Mouse (Mus musculus) embryonic facial prominence, embryonic 12.5 days (tissue): Measurements from ENCODE around the gene Pik3cb. TPM values are rescaled to one million over a fixed set of nuclear protein-coding genes. Genes with fewer than 3 reads are reported as not detected.

ENCODE experiments used
- ATAC-seq: fragments of 200-750 bp; cut with Nextera tagmentation; 2 replicates; pipeline ENCODE4 v1.8.0; 2017; ENCODE audit not compliant: insufficient number of reproducible peaks, insufficient read depth, low FRiP score, low TSS enrichment
- H3K27ac ChIP-seq: fragments of 300-500 bp; sonication (generic); 2 replicates; pipeline ENCODE4 v1.5.1; 2016; ENCODE audit warnings: mild to moderate bottlenecking
- H3K27me3 ChIP-seq: fragments of 300-500 bp; sonication (generic); 2 replicates; pipeline ENCODE4 v1.6.1; 2016; ENCODE audit warnings: mild to moderate bottlenecking, moderate library complexity
- H3K36me3 ChIP-seq: fragments of 300-500 bp; sonication (generic); 2 replicates; pipeline ENCODE4 v1.6.1; 2016; ENCODE audit warnings: mild to moderate bottlenecking
- H3K4me1 ChIP-seq: fragments of 300-500 bp; sonication (generic); 2 replicates; pipeline ENCODE4 v1.6.1; 2016
- H3K4me2 ChIP-seq: fragments of 300-500 bp; sonication (generic); replicated peaks from 2 replicates; pipeline ENCODE4 v1.6.1; 2016; ENCODE audit warnings: mild to moderate bottlenecking, moderate library complexity
- H3K4me3 ChIP-seq: fragments of 300-500 bp; sonication (generic); 2 replicates; pipeline ENCODE4 v1.5.1; 2016; ENCODE audit warnings: mild to moderate bottlenecking
- H3K9ac ChIP-seq: fragments of 300-500 bp; sonication (generic); 2 replicates; pipeline ENCODE4 v1.6.1; 2016; ENCODE audit warnings: mild to moderate bottlenecking, moderate library complexity
- H3K9me3 ChIP-seq: fragments of 300-500 bp; sonication (generic); 2 replicates; pipeline ENCODE4 v1.6.1; 2016; ENCODE audit warnings: mild to moderate bottlenecking, moderate library complexity
- WGBS: fragments of 180-500 bp; shearing (Covaris S2); methylation state at CpG from one replicate; pipeline ENCODE4 v1.1.7; 2016; 5-methylcytosine and 5-hydroxymethylcytosine counted together
- polyA plus RNA-seq: library from polyadenylated mRNA; unstranded; fragments of >200 nt; fragmentation: Nextera tagmentation; extraction: Ambion mirVana; gene quantifications from 2 replicates; pipeline ENCODE4 v1.2.1, GENCODE M21; 2016

Gene Pik3cb
- polyA plus RNA-seq, 1 experiment from 2014 or later: 2.5 TPM

DNA sequence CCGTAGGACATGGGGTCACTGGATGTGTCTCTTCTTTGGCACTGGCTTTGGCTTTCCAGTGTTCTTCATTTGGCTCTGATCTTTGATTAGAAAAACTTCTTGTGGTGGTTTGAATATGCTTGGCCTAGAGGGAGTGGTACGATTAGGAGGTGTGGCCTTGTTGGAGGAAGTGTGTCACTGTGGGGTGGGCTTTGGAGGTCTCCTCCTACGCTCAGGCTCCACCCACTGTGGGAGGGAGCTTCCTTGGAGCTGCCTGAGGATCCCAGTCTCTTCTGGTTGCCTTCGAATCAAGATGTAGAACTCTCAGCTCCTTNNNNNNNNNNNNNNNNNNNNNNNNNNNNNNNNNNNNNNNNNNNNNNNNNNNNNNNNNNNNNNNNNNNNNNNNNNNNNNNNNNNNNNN is 118.7 kb downstream of the Pik3cb start:
- no peak overlapping the region for H3K27ac ChIP-seq
- no peak overlapping the region for H3K4me2 ChIP-seq
- WGBS: 80% methylated on average over 4 of the region's 4 CpGs
- no peaks in the 10 kb centered on the region for H3K27me3 ChIP-seq
- ATAC-seq: no peak
- H3K36me3 ChIP-seq: no peaks in the 10 kb centered on the region
- H3K9me3 ChIP-seq: no peaks in the 10 kb centered on the region
- H3K9ac ChIP-seq: no peak overlapping the region
- H3K4me3 ChIP-seq: no peak overlapping the region
- H3K4me1 ChIP-seq: no peaks in the 10 kb centered on the region

DNA sequence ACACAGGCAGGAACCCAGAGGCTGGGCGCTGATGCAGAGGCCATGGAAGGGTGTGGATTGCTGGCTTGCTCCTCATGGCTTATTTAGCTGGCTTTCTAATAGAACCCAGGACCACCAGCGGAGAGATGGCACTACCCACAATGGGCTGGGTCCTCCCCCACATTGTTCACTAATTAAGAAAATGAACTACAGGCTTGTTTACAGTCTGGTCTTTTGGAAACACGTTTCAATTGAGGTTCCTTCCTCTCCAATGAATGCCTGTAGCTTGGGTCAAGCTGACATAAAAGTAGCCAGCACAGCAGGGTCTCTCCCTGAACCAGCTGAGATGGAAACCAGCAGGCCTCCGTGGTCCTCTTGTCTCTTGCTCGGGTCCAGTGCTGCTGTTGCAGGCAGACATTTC is 119.3 kb downstream of the Pik3cb start:
- Histone ChIP-seq H3K9ac (no peak overlapping the region), H3K9me3 (no peaks in the 10 kb centered on the region), H3K27me3 (no peaks in the 10 kb centered on the region), H3K4me2 (no peak overlapping the region), H3K36me3 (no peaks in the 10 kb centered on the region), H3K4me3 (no peak overlapping the region), H3K27ac (no peak overlapping the region), H3K4me1 (no peaks in the 10 kb centered on the region)
- WGBS: 38% methylated on average over 5 of the region's 5 CpGs
- ATAC-seq: no peak

DNA sequence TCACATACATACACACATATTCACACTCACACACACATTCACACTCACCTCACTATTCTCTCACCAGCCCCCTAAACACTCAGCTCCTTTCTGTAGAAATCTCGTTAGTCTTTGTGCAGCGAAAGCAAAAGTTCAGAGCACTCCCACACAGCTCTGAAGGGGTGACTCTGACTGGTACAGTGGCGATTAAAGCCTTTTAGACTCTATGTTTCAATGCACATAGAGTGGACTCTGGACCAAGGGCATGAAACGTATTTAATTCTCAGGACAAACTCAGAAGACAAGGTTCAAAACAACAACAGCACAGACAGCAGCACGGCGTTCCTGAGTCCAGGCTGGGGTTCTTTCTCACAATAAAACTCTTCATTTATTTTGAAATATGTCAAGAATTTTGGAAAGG is 122.7 kb downstream of the Pik3cb start:
- Histone ChIP-seq H3K4me1 (no peaks in the 10 kb centered on the region), H3K9ac (no peak overlapping the region), H3K27ac (no peak overlapping the region), H3K4me3 (no peak overlapping the region), H3K4me2 (no peak overlapping the region), H3K36me3 (no peaks in the 10 kb centered on the region), H3K9me3 (no peaks in the 10 kb centered on the region), H3K27me3 (no peaks in the 10 kb centered on the region)
- ATAC-seq: no peak
- 85% methylated on average over 6 of the region's 6 CpGs for WGBS

DNA sequence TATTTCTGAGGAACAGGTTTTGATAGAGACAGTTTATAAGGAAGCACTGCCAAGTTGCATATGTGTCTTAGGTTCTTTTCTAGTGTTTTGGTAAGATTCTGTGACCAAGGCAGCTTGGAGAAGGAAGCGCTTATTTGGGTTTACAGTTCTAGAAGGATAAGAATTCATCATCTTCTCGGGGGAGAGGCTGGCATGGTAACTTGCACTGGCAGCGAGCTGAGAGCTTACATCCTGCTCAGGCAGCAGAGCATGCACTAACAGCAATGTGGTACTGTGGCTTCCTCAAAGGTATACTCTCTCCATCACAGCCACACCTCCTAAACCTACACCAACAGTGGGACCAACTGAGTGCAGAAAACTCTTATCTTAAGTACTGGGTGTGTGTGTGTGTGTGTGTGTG is 123.7 kb downstream of the Pik3cb start:
- no peak for ATAC-seq

DNA sequence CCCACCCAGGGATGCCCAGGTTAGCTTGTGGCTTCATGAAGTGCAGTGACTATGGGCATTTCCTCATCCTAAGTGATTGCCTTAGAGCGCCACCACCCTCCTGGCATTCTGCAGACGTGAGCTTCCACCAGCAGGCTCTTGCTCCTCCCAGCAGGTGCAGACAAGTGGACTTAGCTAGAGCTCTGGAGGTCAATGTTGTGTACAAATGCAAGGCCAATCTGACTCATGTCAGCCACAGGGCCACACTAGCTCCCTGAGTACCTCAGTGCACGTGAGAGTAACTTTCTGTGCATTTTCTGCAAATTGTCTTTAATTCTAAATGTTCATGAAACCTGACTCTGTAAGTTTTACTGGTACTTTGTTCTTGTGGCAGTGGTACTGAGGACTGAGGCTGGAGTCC is 124.1 kb downstream of the Pik3cb start:
- Histone ChIP-seq H3K27me3 (no peaks in the 10 kb centered on the region), H3K27ac (no peak overlapping the region), H3K4me1 (no peaks in the 10 kb centered on the region), H3K4me3 (no peak overlapping the region), H3K4me2 (no peak overlapping the region), H3K36me3 (no peaks in the 10 kb centered on the region), H3K9ac (no peak overlapping the region), H3K9me3 (no peaks in the 10 kb centered on the region)
- no peak for ATAC-seq
- 63% methylated on average over 3 of the region's 3 CpGs for WGBS

More for the DNA sequence above, 123.7 kb downstream of the Pik3cb start:
- no peak overlapping the region for H3K4me3 ChIP-seq
- H3K36me3 ChIP-seq: no peaks in the 10 kb centered on the region
- no peaks in the 10 kb centered on the region for H3K4me1 ChIP-seq
- H3K4me2 ChIP-seq: no peak overlapping the region
- H3K9ac ChIP-seq: no peak overlapping the region
- H3K27me3 ChIP-seq: no peaks in the 10 kb centered on the region
- no peak overlapping the region for H3K27ac ChIP-seq
- WGBS: 77% methylated on average over 3 of the region's 3 CpGs
- H3K9me3 ChIP-seq: no peaks in the 10 kb centered on the region

DNA sequence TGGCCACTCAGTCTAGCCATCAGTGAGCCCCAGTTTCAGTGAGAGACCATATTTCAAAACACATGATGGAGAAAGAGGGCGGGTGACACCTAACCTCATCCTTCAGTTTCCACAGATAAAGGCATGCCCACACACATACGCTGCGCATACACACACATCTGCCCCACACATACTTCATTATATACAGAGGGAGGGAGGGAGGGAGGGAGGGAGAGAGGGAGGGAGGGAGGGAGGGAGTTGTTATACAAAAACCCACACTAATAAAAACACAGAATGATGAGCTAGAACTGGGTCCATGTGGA is 130.6 kb downstream of the Pik3cb start:
- Histone ChIP-seq H3K9ac (no peak overlapping the region), H3K36me3 (0 out of 2 replicates have a peak, but pooled peaks cover 4% of the 10 kb centered on the region), H3K9me3 (no peaks in the 10 kb centered on the region), H3K4me2 (no peak overlapping the region), H3K4me3 (no peak overlapping the region), H3K27me3 (no peaks in the 10 kb centered on the region), H3K4me1 (no peaks in the 10 kb centered on the region), H3K27ac (no peak overlapping the region)
- WGBS: 90% methylated on average over 3 of the region's 3 CpGs
- ATAC-seq: no peak

DNA sequence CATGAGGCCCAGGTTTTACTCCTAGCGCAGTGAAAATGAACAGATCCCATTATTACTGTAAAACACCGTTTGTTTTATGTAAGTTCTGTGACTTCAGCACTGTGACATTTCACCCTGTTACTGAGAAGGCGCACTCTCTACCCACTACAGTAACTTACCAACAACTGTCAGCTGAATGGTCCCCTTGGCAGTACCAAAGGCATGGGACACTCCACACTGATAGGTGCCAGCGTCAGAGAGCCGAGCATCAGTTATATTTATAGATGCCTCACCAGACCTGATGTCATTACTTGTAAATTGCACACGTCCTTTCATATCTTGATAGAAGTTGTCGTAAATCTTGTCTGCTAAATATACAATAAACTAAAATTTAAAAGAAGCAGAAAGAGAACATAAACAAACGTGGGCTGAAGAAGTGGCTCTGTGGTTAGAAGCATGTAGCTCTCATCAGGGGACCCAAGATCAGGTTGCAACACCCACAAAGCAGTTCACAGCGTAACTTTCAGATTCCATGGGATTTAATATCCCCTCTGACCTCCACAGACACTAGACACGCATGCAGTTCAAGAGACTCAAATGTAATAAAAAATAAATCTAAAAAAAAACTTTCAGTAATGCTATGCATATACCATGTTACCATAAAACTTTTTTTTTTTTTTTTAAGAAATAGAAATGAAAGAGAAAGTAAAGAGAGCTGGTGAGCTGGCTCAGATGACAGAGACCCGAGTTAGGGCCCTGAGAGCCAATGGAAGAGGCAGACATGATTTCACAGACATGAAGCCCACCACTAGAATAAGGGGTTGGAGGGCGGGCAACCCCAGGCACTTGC is 131.1 kb downstream of the Pik3cb start:
- Histone ChIP-seq H3K4me1 (no peaks in the 10 kb centered on the region), H3K9me3 (no peaks in the 10 kb centered on the region), H3K4me2 (no peak overlapping the region), H3K27ac (no peak overlapping the region), H3K9ac (no peak overlapping the region), H3K27me3 (no peaks in the 10 kb centered on the region), H3K4me3 (no peak overlapping the region), H3K36me3 (0 out of 2 replicates have a peak, but pooled peaks cover 4% of the 10 kb centered on the region)
- ATAC-seq: no peak
- 75% methylated on average over 12 of the region's 12 CpGs for WGBS

DNA sequence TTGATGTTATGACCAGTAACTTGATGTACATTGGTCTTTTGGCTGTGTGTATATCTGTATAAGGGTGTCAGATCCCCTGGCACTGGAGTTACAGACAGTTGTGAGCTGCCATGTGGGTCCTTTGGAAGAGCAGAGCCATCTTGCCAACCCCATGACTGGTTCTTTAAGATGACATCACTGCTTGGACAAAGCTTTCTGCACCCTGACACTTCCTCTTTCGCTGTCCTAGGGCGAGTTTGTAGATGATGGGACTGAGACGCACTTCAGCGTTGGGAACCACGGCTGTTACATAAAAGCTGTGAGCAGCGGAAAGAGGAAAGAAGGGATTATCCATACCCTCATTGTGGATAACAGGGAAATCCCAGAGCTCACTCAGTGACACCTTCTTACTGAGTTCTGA is 139.1 kb downstream of the Pik3cb start:
- Histone ChIP-seq H3K4me1 (no peaks in the 10 kb centered on the region), H3K4me3 (no peak overlapping the region), H3K27ac (no peak overlapping the region), H3K36me3 (peaks cover 28% of the 10 kb centered on the region; the same call in 1 of the 2 replicates), H3K9ac (no peak overlapping the region), H3K4me2 (no peak overlapping the region), H3K9me3 (no peaks in the 10 kb centered on the region), H3K27me3 (no peaks in the 10 kb centered on the region)
- 91% methylated on average over 6 of the region's 6 CpGs for WGBS
- no peak for ATAC-seq

DNA sequence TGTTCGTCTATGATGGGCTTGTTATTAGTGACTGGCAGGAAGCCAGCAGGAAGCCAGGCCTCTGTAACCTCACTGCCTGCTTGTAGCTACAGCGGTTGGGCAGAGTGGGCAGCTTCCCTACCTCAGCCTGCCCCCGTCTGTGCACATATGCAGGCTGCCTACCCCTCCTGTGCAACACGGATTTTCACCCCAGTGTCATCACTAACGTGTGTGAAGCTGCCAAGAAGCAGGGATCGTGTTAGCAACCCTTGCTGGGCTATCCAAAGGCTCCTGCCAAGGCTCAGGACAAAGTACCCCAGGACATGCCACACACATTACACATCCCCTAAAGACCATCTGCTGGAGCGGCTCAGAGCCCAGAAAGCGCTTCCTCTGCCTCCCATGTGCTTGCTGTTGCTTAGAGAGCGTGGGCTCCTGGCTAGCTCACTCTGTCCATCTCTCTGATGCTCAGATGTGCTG is 140.5 kb downstream of the Pik3cb start:
- no peak overlapping the region for H3K9ac ChIP-seq
- H3K27ac ChIP-seq: no peak overlapping the region
- no peak overlapping the region for H3K4me3 ChIP-seq
- H3K4me2 ChIP-seq: no peak overlapping the region
- peaks cover 32% of the 10 kb centered on the region for H3K36me3 ChIP-seq
- H3K27me3 ChIP-seq: no peaks in the 10 kb centered on the region
- H3K9me3 ChIP-seq: no peaks in the 10 kb centered on the region
- 78% methylated on average over 9 of the region's 9 CpGs for WGBS
- no peaks in the 10 kb centered on the region for H3K4me1 ChIP-seq
- ATAC-seq: no peak

DNA sequence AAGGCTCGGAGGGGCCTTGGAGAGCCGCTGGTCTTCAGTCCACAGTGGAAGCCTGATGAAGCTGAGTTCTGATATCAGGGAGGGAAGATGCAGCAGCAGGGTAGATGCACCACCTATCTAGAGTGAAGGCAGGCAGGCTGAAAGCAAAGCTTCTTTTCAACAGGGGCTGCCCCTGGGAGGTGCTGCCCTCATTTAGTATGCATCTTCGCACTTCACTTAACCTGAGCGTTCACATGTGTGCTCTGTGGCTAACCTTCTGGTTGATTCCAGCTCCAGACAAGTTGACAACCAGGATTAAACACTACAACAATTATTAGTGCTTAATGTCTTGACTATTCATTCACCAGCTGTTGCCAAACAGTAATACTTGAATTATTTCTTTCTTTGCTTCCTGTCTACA is 146.3 kb downstream of the Pik3cb start:
- H3K27me3 ChIP-seq: no peaks in the 10 kb centered on the region
- ATAC-seq: no peak
- WGBS: 89% methylated on average over 4 of the region's 4 CpGs
- H3K36me3 ChIP-seq: peaks cover 11% of the 10 kb centered on the region
- H3K4me1 ChIP-seq: no peaks in the 10 kb centered on the region
- H3K4me2 ChIP-seq: no peak overlapping the region
- no peaks in the 10 kb centered on the region for H3K9me3 ChIP-seq
- H3K9ac ChIP-seq: no peak overlapping the region
- no peak overlapping the region for H3K27ac ChIP-seq
- H3K4me3 ChIP-seq: no peak overlapping the region

DNA sequence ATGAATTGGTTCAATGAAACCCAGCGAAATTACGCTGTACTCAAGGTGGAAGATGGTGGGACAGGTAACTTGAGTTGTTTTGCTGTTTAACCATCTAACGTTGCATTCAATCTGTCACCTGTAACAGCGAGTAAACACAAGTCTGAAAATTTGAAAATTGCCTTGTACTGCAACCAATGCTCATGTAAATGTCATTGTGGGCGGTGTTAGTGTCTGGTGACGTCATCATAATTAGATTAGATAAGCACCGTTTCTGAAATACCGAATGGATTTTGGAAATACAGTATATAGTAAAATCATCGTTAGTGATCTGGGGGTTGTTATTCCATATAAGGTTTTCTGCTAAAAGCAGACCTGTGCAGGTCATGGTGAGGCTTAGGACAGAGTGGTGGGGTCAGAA is 153.3 kb downstream of the Pik3cb start:
- H3K4me3 ChIP-seq: peak overlapping the region; percentile 70
- ATAC-seq: no peak
- peak overlapping the region; percentile 87 for H3K4me2 ChIP-seq
- H3K9me3 ChIP-seq: no peaks in the 10 kb centered on the region
- no peaks in the 10 kb centered on the region for H3K36me3 ChIP-seq
- H3K9ac ChIP-seq: no peak overlapping the region
- no peak overlapping the region for H3K27ac ChIP-seq
- H3K4me1 ChIP-seq: peaks cover 5% of the 10 kb centered on the region; the same call in 1 of the 2 replicates
- H3K27me3 ChIP-seq: peaks cover 10% of the 10 kb centered on the region; the same call in 1 of the 2 replicates
- 45% methylated on average over 9 of the region's 9 CpGs for WGBS
